Mouse (Mus musculus): ENCODE results near the gene Meis1. TPM values are rescaled to one million over a fixed set of nuclear protein-coding genes. Genes with fewer than 3 reads are reported as not detected.
A peak's percentile ranks its signal among the peaks of the same experiment; 100 is the strongest.

Meis1 gene
- polyA plus RNA-seq, 1 experiment from 2014 or later = 189 TPM

DNA sequence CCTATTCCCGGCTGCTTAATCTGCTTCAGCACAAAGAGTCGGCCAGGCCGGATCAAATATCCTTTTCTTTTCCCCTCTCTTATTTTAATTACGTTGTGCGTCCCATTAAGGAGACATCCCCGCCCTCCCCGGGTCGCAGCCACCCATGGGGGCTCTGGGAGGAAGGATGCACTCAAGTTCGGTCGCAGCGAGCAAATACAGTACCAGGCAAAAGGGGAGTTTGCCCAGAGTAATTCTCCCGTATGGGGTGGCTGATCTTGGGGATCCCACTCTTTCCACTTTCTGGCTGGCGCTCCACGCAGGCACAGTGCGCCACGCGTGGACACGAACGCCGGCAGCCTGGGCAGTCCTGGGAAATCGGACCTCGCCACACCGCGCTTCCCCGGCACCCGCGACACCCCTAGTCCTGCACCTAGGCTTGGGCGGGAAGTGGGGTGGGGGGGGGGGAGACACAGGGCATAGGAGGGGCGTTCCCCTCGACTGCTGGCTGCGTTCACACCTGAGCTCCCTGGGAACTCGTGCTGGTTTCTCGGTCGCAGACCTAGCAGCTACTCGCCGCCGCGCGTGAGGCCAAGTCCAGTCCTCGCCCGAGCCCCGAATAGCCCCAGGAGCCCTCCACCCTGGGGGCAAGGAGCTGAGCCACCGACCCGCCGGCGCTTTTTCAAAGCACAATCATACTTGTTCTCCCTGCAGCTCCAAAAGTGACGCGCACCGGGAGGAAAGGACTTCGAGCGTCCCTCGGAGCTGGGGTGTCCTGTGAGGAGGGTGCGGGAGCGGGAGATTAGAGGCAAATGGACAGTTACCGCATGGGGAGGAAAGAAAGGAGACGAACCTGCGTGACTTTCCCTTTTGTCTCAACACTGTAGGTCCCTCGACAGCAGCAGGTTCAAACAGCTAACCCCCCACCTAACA lies 147.4 kb downstream of the Meis1 start:
- Histone ChIP-seq H3K4me3 (ENCODE audit: low read depth, low read length) (peak overlapping the region; percentile 50), H3K36me3 (ENCODE audit: control insufficient read depth, insufficient read depth, low read length) (no peaks in the 10 kb centered on the region), H3K27ac (ENCODE audit: low read depth, low read length) (peak overlapping the region; percentile 96), H3K4me2 (ENCODE audit: low read depth) (peak overlapping the region; percentile 97), H3K9me3 (ENCODE audit: control insufficient read depth, low read length) (no peaks in the 10 kb centered on the region), H3K9ac (ENCODE audit: low read length) (peak overlapping the region; percentile 89), H3K4me1 (ENCODE audit: control insufficient read depth, insufficient read depth, low read length) (peaks cover 38% of the 10 kb centered on the region), H3K27me3 (ENCODE audit: control insufficient read depth, insufficient read depth, low read length) (no peaks in the 10 kb centered on the region)
- ATAC-seq (ENCODE audit: insufficient read depth, low FRiP score, low TSS enrichment) (peak; percentile 53), DNase-seq (ENCODE audit: low spot score) (peak; percentile 77)
- WGBS = 0% methylated on average over 56 of the region's 58 CpGs

DNA sequence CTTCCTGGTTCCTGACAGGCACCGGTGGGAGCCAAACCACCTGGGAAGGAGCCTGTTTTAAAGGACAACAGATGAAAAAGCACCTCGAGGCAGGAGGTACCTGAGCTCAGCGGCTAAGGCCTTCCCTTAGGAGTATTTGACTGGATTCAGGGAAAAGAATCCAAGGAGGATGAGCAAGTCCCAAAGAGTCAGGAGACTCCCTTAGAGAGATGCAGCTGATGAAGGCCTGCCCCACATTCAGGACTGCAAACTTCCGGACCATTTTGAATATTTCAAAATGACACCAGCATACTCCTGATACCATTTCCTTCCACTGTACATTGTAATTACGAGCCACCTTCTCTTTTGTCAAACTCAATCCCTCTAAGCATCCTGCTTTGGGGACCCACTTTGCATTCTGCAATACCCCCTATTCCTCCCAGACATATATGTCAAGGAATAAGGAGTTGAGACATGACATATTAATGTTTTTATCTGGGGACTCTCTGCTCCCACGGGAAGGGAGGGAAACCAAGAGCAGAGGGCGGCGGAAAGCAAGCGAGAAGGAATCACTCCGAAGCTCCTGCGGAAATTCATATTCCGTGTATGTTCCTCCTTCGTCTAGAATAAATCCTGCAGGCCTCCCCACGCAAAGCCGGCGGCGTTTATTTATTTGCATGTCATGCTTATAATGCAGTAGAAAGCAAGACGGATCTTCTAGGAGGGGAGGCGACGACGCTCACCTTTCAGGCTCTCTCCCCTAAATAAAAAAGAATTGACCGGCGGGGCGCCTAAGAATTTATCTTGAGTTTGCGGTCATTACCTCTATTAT lies 148.5 kb downstream of the Meis1 start:
- ATAC-seq (ENCODE audit: insufficient read depth, low FRiP score, low TSS enrichment) = peak; percentile 0; the same call in 1 of the 2 replicates
- no peaks in the 10 kb centered on the region for H3K36me3 ChIP-seq (ENCODE audit: control insufficient read depth, insufficient read depth, low read length)
- DNase-seq (ENCODE audit: low spot score) = peak; percentile 48
- WGBS = 1% methylated on average over 25 of the region's 25 CpGs
- H3K9me3 ChIP-seq (ENCODE audit: control insufficient read depth, low read length) = no peaks in the 10 kb centered on the region
- H3K27ac ChIP-seq (ENCODE audit: low read depth, low read length) = peak overlapping the region; percentile 96
- H3K4me1 ChIP-seq (ENCODE audit: control insufficient read depth, insufficient read depth, low read length) = peaks cover 27% of the 10 kb centered on the region
- H3K9ac ChIP-seq (ENCODE audit: low read length) = peak overlapping the region; percentile 89; the same call in 1 of the 2 replicates
- H3K4me2 ChIP-seq (ENCODE audit: low read depth) = peak overlapping the region; percentile 97
- H3K4me3 ChIP-seq (ENCODE audit: low read depth, low read length) = peak overlapping the region; percentile 50
- no peaks in the 10 kb centered on the region for H3K27me3 ChIP-seq (ENCODE audit: control insufficient read depth, insufficient read depth, low read length)

- no peak for ATAC-seq (ENCODE audit: insufficient read depth, low FRiP score, low TSS enrichment)
- no peak overlapping the region for H3K9ac ChIP-seq (ENCODE audit: low read length)
- no peak overlapping the region for H3K4me3 ChIP-seq (ENCODE audit: low read depth, low read length)
- H3K9me3 ChIP-seq (ENCODE audit: control insufficient read depth, low read length) = no peaks in the 10 kb centered on the region
- WGBS = 15% methylated on average over 6 of the region's 6 CpGs
- H3K4me2 ChIP-seq (ENCODE audit: low read depth) = no peak overlapping the region
- no peak for DNase-seq (ENCODE audit: low spot score)
- H3K36me3 ChIP-seq (ENCODE audit: control insufficient read depth, insufficient read depth, low read length) = no peaks in the 10 kb centered on the region
- H3K27me3 ChIP-seq (ENCODE audit: control insufficient read depth, insufficient read depth, low read length) = no peaks in the 10 kb centered on the region
- peaks cover 20% of the 10 kb centered on the region for H3K4me1 ChIP-seq (ENCODE audit: control insufficient read depth, insufficient read depth, low read length)
- peak overlapping the region; percentile 96; the same call in 1 of the 2 replicates for H3K27ac ChIP-seq (ENCODE audit: low read depth, low read length)
Observed at GRCm38 (mm10) chr11:18869429-18869969, 149.3 kb downstream of the Meis1 start.

- DNase-seq (ENCODE audit: low spot score) = no peak
- no peak overlapping the region for H3K4me3 ChIP-seq (ENCODE audit: low read depth, low read length)
- no peaks in the 10 kb centered on the region for H3K27me3 ChIP-seq (ENCODE audit: control insufficient read depth, insufficient read depth, low read length)
- H3K27ac ChIP-seq (ENCODE audit: low read depth, low read length) = no peak overlapping the region
- no peak for ATAC-seq (ENCODE audit: insufficient read depth, low FRiP score, low TSS enrichment)
- H3K9me3 ChIP-seq (ENCODE audit: control insufficient read depth, low read length) = no peaks in the 10 kb centered on the region
- H3K4me2 ChIP-seq (ENCODE audit: low read depth) = no peak overlapping the region
- no peak overlapping the region for H3K9ac ChIP-seq (ENCODE audit: low read length)
- no peaks in the 10 kb centered on the region for H3K36me3 ChIP-seq (ENCODE audit: control insufficient read depth, insufficient read depth, low read length)
- WGBS = 28% methylated on average over 2 of the region's 2 CpGs
- H3K4me1 ChIP-seq (ENCODE audit: control insufficient read depth, insufficient read depth, low read length) = peaks cover 9% of the 10 kb centered on the region
Observed at GRCm38 (mm10) chr11:18867665-18868064, 151.1 kb downstream of the Meis1 start.

- Histone ChIP-seq H3K27ac (ENCODE audit: low read depth, low read length) (no peak overlapping the region), H3K4me1 (ENCODE audit: control insufficient read depth, insufficient read depth, low read length) (peaks cover 9% of the 10 kb centered on the region), H3K9ac (ENCODE audit: low read length) (no peak overlapping the region), H3K9me3 (ENCODE audit: control insufficient read depth, low read length) (no peaks in the 10 kb centered on the region), H3K4me3 (ENCODE audit: low read depth, low read length) (no peak overlapping the region), H3K36me3 (ENCODE audit: control insufficient read depth, insufficient read depth, low read length) (no peaks in the 10 kb centered on the region), H3K4me2 (ENCODE audit: low read depth) (no peak overlapping the region), H3K27me3 (ENCODE audit: control insufficient read depth, insufficient read depth, low read length) (no peaks in the 10 kb centered on the region)
- no peak for ATAC-seq (ENCODE audit: insufficient read depth, low FRiP score, low TSS enrichment)
- DNase-seq (ENCODE audit: low spot score) = no peak
- WGBS = 57% methylated on average over 6 of the region's 6 CpGs
Observed at GRCm38 (mm10) chr11:18866198-18866836, 152.5 kb downstream of the Meis1 start.

DNA sequence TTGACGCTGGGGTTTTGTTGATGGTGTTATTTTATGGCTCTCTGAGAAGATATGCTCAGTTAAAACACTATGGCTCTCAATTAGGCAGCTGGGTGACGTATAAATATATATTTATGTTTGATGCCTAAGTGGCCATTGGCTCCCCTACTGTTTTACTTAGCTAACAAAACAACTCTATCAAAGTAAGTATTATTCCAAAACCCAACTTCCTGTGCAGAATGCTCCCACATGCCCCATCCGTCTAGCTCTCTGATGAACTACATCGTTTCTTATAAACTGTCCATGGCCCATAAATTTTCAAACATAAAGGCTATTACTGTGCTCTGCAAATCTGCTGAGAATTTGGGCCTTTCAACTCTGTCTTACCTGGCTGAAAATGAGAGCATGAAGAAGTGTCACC lies 168.0 kb downstream of the Meis1 start:
- no peak overlapping the region for H3K4me2 ChIP-seq (ENCODE audit: low read depth)
- no peaks in the 10 kb centered on the region for H3K4me1 ChIP-seq (ENCODE audit: control insufficient read depth, insufficient read depth, low read length)
- H3K27ac ChIP-seq (ENCODE audit: low read depth, low read length) = no peak overlapping the region
- H3K27me3 ChIP-seq (ENCODE audit: control insufficient read depth, insufficient read depth, low read length) = no peaks in the 10 kb centered on the region
- H3K9me3 ChIP-seq (ENCODE audit: control insufficient read depth, low read length) = no peaks in the 10 kb centered on the region
- DNase-seq (ENCODE audit: low spot score) (no peak), ATAC-seq (ENCODE audit: insufficient read depth, low FRiP score, low TSS enrichment) (no peak)
- WGBS = 49% methylated on average over 4 of the region's 4 CpGs
- H3K4me3 ChIP-seq (ENCODE audit: low read depth, low read length) = no peak overlapping the region
- no peaks in the 10 kb centered on the region for H3K36me3 ChIP-seq (ENCODE audit: control insufficient read depth, insufficient read depth, low read length)
- H3K9ac ChIP-seq (ENCODE audit: low read length) = no peak overlapping the region

DNA sequence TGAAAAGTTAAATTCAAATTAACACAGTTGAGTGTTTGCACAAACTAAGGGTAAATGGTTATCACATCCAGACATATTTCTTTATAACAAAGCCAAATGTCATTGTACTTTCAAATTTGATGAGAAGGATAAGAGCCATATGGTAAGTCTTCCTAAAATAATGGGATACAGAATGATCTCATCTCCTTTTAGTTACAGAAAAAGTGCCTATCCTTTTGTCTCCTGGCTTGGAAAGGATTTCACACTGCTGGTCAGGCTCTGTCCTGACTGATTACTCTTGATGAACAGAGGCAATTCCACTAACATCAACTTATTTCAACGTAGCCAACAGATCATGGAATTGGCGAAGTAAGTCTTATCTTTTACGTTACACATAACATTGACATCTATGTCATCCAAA lies 171.1 kb downstream of the Meis1 start:
- H3K27me3 ChIP-seq (ENCODE audit: control insufficient read depth, insufficient read depth, low read length) = no peaks in the 10 kb centered on the region
- H3K4me2 ChIP-seq (ENCODE audit: low read depth) = no peak overlapping the region
- H3K4me3 ChIP-seq (ENCODE audit: low read depth, low read length) = no peak overlapping the region
- ATAC-seq (ENCODE audit: insufficient read depth, low FRiP score, low TSS enrichment) (no peak), DNase-seq (ENCODE audit: low spot score) (no peak)
- no peaks in the 10 kb centered on the region for H3K4me1 ChIP-seq (ENCODE audit: control insufficient read depth, insufficient read depth, low read length)
- WGBS = 89% methylated on average over 3 of the region's 3 CpGs
- H3K36me3 ChIP-seq (ENCODE audit: control insufficient read depth, insufficient read depth, low read length) = no peaks in the 10 kb centered on the region
- H3K27ac ChIP-seq (ENCODE audit: low read depth, low read length) = no peak overlapping the region
- H3K9me3 ChIP-seq (ENCODE audit: control insufficient read depth, low read length) = no peaks in the 10 kb centered on the region
- H3K9ac ChIP-seq (ENCODE audit: low read length) = no peak overlapping the region

DNA sequence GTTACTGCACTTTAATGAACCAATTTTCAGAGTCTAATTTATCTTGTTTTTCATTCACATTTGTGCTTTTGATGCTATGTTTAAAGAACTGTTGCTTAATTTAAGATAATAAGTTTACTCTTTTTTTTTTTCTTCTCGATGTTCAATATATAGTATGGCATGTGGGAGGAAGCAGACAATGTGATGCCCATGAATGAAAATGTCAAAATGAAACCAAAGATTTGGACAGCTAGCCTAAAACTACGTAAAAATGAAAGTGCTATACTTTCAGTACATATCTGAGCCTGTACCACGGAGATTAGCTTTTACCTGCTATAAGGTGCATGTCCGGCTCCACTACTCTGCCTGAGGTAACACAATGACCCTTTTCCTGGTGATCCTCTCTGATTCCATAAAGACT lies 172.3 kb downstream of the Meis1 start:
- DNase-seq (ENCODE audit: low spot score) = no peak
- H3K9me3 ChIP-seq (ENCODE audit: control insufficient read depth, low read length) = no peaks in the 10 kb centered on the region
- H3K4me1 ChIP-seq (ENCODE audit: control insufficient read depth, insufficient read depth, low read length) = no peaks in the 10 kb centered on the region
- H3K4me3 ChIP-seq (ENCODE audit: low read depth, low read length) = no peak overlapping the region
- WGBS = 90% methylated on average over 4 of the region's 4 CpGs
- no peak for ATAC-seq (ENCODE audit: insufficient read depth, low FRiP score, low TSS enrichment)
- no peaks in the 10 kb centered on the region for H3K36me3 ChIP-seq (ENCODE audit: control insufficient read depth, insufficient read depth, low read length)
- H3K9ac ChIP-seq (ENCODE audit: low read length) = no peak overlapping the region
- no peaks in the 10 kb centered on the region for H3K27me3 ChIP-seq (ENCODE audit: control insufficient read depth, insufficient read depth, low read length)
- no peak overlapping the region for H3K4me2 ChIP-seq (ENCODE audit: low read depth)
- no peak overlapping the region for H3K27ac ChIP-seq (ENCODE audit: low read depth, low read length)
